Mouse (Mus musculus) Muller cell, postnatal 12 days (primary cell): ENCODE measurements around the gene AI837181.

Experiments used
- DNase-seq: peaks from one replicate; pipeline ENCODE4 v3.0.0-alpha.2; 2015; ENCODE audit errors: inconsistent ontology term

Gene AI837181

GRCm38 (mm10) chr19:5414534-5414957 is 10.4 kb upstream of the AI837181 start:
- DNase-seq, result no peak

DNA sequence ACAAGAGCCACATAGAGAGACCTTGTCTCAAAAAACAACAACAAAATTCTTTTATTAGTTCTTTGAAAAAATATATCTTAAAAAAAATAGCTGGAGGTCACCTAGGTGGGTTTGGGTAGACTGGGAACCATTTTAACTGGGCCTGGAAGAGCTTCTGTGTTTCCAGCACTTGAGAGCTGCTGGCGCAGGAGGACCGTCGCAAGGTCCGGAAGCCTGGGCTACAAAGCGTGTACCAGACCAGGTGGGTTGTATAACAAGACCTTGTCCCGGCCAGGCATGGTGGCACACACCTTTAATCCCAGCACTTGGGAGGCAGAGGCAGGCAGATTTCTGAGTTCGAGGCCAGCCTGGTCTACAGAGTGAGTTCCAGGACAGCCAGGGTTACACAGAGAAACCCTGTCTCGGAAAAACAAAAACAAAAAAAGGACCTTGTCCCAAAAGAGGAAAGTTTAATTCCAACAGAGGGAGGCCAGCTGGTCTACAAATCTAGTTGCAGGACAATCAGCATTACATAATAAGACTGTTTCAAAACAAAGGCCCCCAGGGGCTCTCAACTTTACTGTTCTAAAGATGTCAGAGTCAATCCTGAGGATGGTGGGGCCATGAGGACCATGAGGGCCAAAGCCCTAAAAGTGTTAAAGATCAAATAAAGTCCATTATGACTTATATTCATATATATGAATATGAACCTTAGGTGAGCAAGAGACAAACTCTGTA is 6.0 kb upstream of the AI837181 start:
- no peak for DNase-seq

DNA sequence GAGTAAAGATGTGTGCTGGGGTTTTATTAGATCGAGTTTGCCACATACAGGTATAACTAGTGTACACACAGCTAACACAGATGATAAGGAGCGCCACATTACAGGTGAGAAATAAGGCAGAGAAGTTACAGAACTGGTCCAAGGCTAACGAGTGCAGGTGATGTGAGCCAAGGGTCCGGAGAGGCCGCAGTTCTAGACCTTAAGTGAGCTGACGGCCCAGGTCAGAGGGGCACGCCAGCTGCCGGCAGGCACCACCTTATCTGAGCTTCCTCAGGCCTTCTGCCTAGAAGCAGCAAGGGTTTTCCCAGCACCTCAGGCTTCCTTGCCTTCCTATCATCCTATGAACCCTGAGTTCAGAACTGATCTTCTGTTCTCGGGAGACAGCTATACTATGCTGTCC is 5.3 kb upstream of the AI837181 start:
- no peak for DNase-seq

DNA sequence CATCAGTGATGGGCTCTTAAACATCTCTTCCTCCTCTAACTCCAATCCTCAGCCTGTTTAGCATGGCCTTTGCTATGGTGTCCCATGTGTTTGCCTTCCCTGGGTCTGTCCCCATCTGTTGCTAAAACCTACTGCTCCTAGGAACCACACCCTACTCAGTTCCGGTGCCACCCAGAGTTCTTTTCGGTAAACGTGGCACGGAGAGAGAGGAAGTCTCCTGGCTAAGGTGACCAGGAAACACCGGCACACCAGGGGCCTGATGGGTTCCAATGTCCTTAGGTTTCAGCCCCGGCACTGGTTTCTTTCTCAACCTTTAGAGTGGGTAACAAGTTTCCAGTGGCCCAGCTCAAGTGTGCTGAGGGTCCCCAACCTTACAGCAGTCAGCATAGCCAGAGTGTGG is 4.4 kb upstream of the AI837181 start:
- no peak for DNase-seq

DNA sequence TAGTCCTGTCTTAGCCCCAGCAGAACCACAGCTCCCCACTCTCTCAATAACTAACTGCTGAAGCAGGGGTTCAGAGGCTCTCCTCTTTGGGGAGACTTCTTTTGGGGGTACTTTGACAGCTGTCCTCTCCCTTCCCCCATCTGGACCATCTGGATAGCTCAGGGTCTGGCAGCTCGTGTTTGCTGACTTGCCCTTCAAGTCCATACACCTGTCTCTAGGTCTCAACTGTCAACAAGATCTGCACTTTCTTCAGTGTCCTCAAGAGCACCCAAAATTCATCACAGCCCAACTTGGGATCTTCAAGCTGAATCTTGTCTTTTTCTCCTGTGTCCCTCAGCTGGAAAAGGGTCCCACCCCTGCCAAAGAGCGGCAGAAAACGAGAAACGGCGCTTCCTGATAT is 3.2 kb upstream of the AI837181 start:
- DNase-seq, result no peak

DNA sequence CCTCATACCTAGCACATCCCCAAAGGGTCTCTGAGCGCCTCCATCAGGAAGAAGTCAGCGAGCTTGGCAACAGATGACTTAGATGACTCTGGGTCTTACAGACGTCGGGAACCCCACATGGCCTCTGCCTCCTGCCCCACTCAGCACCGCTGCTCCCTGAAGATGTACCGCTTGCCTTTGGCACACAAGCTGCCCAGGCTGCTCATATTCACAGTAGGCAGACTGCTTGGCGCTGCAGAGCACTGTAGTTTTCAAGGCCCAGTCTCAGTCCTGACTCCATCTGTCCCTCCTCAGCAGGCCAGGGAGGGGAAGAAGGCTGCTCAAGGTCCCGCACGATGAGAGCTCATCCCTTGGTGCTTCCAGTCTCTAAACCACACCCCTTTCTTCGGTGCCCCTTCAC is 2.7 kb upstream of the AI837181 start:
- DNase-seq, result no peak

- no peak for DNase-seq
Measured at GRCm38 (mm10) chr19:5422895-5423443, 2.0 kb upstream of the AI837181 start.

DNA sequence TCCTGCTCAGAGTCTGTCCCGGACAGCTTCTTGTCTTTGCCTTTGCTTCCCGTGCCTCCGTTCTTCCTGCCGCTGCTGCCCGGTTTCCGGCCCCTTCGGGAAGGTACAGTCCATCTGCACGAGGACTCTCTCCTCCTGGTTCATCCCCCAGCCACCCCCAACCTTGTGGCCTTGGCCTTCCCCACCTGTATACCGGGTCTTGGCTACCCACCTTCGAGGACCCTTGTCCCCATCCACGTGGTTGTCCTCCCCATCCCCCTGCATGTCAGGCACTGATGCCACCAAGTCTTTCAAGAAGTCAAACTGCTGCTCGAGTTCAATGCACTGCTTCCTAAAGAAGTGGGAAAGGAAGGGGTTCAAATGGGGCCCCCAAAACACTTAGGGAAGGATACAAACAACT is 1.4 kb upstream of the AI837181 start:
- no peak for DNase-seq

- DNase-seq, result peak; percentile 88
Measured at GRCm38 (mm10) chr19:5424092-5424781, 707 bp upstream of the AI837181 start.

GRCm38 (mm10) chr19:5425906-5426565 is 1.1 kb downstream of the AI837181 start:
- DNase-seq, result no peak

DNA sequence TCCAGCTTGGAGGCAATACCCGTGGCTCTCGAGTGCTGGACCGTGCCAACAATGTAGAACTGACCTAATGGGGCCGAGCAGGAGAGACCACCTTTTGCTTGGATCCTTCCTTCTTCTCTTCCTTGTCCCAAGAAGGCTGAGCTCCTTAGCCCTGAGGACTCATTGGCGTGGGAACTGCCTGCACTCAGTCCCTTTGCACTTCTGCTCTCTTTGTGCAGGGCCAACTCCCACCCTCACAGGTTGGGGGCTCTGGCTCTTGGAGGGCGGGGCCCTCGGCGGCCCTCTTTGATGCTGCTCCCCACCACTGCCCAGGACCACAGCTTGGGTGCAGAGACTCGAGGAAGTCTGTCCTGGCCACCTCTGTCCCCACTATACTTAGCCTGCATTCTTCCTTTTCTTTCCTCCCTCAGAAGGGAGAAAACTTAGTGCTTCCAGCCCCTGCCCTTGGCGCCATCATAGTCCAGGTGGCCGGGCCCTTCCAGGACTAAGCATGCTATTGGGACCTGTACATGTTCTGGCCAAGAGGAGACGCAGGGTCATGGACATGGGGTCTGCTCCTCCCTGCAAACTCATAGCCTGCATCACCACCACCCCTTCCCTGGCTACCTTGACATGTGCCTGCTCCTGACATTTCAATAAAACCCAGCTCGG is 1.8 kb downstream of the AI837181 start:
- DNase-seq, result no peak

- DNase-seq, result no peak
Measured at GRCm38 (mm10) chr19:5428083-5428482, 3.1 kb downstream of the AI837181 start.

- no peak for DNase-seq
Measured at GRCm38 (mm10) chr19:5429219-5429618, 4.3 kb downstream of the AI837181 start.

- peak; percentile 96 for DNase-seq
Measured at GRCm38 (mm10) chr19:5429806-5430205, 4.9 kb downstream of the AI837181 start.

- peak; percentile 66 for DNase-seq
Measured at GRCm38 (mm10) chr19:5430408-5430807, 5.5 kb downstream of the AI837181 start.

- DNase-seq, result peak; percentile 58
Measured at GRCm38 (mm10) chr19:5431911-5432464, 7.0 kb downstream of the AI837181 start.

DNA sequence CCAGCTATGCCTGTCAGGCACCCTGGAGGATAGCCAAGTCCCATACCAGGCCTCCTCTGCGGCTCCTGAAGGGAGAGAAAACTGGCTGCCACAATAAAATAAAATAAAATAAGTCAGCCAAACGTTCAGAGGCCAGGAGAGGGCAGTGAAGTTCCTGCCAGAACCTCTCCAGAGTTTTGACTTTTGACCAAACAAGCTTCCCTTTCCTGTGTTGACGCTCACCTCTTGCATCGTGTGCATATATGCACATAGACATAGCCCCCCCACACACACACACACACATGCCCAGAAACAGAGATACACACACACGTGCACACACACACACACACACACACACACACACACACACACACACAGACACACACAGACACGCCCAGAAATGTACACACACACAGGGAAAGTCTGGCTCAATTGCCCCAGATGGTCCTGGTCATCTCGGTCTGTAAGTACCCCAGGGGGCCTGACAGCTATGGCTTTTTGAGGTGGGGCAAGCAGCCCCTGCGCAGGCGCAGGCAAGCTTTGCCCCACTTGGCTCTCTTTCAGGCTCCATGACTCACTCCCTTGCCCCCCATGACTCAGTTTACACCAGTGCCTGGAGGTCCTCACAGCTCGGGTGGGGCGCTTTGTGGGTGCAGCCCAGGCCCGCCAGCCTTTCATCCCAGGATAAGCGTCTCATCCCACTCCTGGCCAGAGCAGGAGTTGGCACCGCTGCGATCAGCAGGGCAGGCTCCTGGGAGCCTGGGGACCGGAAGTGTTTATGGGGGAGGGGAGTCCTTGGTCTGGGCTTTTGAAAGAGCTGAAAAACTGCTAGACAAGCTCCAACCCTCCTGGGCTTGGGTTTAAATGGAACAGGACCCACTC is 8.3 kb downstream of the AI837181 start:
- peak; percentile 82 for DNase-seq

DNA sequence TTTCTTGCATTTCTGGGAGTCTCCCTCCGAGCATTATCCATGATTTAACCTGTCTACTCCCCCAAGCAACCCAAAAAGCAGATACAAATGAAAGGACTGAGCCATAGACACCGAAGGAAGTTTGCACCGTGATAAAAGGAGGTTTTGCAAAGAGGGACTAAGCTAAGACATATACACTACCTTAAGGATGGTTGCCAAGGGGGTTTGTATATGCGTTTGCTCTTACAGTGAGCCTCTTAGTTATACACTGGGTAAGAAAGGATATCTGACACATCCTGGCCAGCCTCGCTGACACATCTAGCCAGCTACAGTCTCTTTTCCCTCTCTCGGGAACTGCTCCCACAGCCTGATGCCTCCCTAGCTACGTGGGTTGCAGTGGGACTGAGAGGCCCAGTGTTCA is 9.0 kb downstream of the AI837181 start:
- no peak for DNase-seq

GRCm38 (mm10) chr19:5444371-5444908 is 19.5 kb downstream of the AI837181 start:
- DNase-seq, result no peak

- DNase-seq, result peak; percentile 92
Measured at GRCm38 (mm10) chr19:5444954-5445353, 20.0 kb downstream of the AI837181 start.
